Mouse (Mus musculus): ENCODE measurements around the gene Hip1r. TPM values are rescaled to one million over a fixed set of nuclear protein-coding genes. Genes with fewer than 3 reads are reported as not detected.

Hip1r gene
- polyA plus RNA-seq, 1 experiment from 2014 or later: 7.9 TPM

DNA sequence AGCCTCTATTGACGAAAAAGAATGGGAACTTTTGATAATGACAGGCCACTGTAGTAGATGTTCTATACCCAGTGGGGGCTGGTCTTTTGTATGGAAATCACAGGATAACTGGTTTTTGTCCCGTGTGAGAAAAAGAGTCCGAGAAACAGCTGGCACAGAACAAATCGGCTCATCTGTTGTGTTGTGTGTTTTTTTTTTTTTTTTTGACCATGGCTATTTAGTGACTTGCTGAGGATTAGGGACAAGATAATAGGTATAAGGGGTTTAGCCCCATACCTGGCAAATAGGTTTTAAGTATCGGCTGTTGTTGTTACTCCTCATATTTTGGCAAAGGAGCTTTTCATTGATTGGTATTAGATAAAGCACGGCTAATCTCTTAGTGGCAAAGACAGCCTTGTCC, 975 bp upstream of the Hip1r start:
- H3K27me3 ChIP-seq: peaks cover 39% of the 10 kb centered on the region
- H3K4me3 ChIP-seq (replicated peaks): no peak overlapping the region

GRCm38 (mm10) chr5:123974179-123974485, 704 bp downstream of the Hip1r start:
- no peaks in the 10 kb centered on the region for H3K9me3 ChIP-seq
- ATAC-seq (ENCODE audit: insufficient number of reproducible peaks, insufficient read depth, low FRiP score, low TSS enrichment, low read depth): no peak
- peaks cover 39% of the 10 kb centered on the region for H3K27me3 ChIP-seq
- peak overlapping the region; percentile 90 for H3K4me2 ChIP-seq
- no peak overlapping the region for H3K27ac ChIP-seq
- H3K4me3 ChIP-seq (replicated peaks): peak overlapping the region; percentile 73
- no peaks in the 10 kb centered on the region for H3K36me3 ChIP-seq
- under 1% methylated on average over 14 of the region's 14 CpGs for WGBS
- H3K9ac ChIP-seq (replicated peaks): peak overlapping the region; percentile 82
- H3K4me1 ChIP-seq (replicated peaks): peaks cover 28% of the 10 kb centered on the region

More for the DNA sequence above, 975 bp upstream of the Hip1r start:
- no peak overlapping the region for H3K27ac ChIP-seq
- H3K4me1 ChIP-seq (replicated peaks): peaks cover 23% of the 10 kb centered on the region
- 80% methylated on average over 6 of the region's 6 CpGs for WGBS
- no peak overlapping the region for H3K4me2 ChIP-seq
- no peak for ATAC-seq (ENCODE audit: insufficient number of reproducible peaks, insufficient read depth, low FRiP score, low TSS enrichment, low read depth)
- no peaks in the 10 kb centered on the region for H3K9me3 ChIP-seq
- H3K36me3 ChIP-seq: no peaks in the 10 kb centered on the region
- H3K9ac ChIP-seq (replicated peaks): no peak overlapping the region

DNA sequence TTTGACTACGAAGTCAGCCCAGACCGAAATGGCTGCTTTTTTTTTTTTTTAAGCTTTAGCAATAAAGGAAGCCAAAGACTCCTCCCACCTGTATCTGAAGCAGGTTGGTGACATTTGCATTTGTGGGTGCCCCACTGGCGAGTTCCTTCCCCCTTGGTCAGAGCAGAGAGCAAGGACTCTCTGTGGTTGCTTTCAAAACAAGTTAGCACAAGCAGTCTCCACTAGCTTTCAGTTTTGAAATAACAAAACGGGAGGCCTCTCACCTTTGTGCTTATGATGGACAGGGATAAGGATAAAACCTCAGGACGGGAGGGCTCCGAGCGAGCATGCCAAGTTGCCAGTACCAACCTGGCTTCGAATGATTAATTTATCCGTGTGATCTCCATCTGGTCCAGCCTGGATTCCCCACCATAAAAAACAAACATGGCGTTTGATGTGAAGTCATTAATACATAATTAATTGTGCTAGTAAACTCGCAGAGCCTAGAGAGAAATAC, 1.2 kb downstream of the Hip1r start:
- Histone ChIP-seq H3K4me3 (replicated peaks) (peak overlapping the region; percentile 73), H3K9me3 (no peaks in the 10 kb centered on the region), H3K4me1 (replicated peaks) (peaks cover 33% of the 10 kb centered on the region), H3K27me3 (peaks cover 39% of the 10 kb centered on the region), H3K27ac (no peak overlapping the region), H3K36me3 (no peaks in the 10 kb centered on the region), H3K9ac (replicated peaks) (no peak overlapping the region), H3K4me2 (peak overlapping the region; percentile 90)
- 25% methylated on average over 11 of the region's 11 CpGs for WGBS
- ATAC-seq (ENCODE audit: insufficient number of reproducible peaks, insufficient read depth, low FRiP score, low TSS enrichment, low read depth): no peak

- no peaks in the 10 kb centered on the region for H3K9me3 ChIP-seq
- H3K27ac ChIP-seq: no peak overlapping the region
- no peak for ATAC-seq (ENCODE audit: insufficient number of reproducible peaks, insufficient read depth, low FRiP score, low TSS enrichment, low read depth)
- peaks cover 35% of the 10 kb centered on the region for H3K27me3 ChIP-seq
- H3K36me3 ChIP-seq: no peaks in the 10 kb centered on the region
- WGBS: 70% methylated on average over 6 of the region's 6 CpGs
- no peak overlapping the region for H3K4me2 ChIP-seq
- H3K4me3 ChIP-seq (replicated peaks): no peak overlapping the region
- H3K9ac ChIP-seq (replicated peaks): no peak overlapping the region
- peaks cover 38% of the 10 kb centered on the region for H3K4me1 ChIP-seq (replicated peaks)
These were observed 2.3 kb downstream of the Hip1r start for GRCm38 (mm10) chr5:123975668-123976180.

DNA sequence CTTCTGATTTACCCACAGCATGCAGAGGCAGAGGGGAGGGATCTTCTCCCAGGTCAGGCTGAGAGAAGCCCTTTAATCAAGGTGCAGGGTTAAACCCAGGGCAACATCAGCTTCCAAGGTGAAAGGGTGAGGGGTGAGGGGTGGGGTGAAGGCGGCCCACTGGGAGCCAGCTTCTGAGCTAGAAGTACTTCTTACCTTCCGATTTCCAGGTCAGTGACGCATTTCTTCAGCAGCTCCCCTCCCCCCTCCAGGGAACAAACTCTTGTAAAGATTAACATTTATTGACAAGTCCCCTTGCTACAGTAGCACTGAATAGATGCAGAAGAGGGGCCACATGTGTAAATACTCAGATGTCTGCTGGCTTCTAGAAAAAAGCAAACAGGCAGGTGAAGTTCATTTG, 3.8 kb downstream of the Hip1r start:
- Histone ChIP-seq H3K4me3 (replicated peaks) (no peak overlapping the region), H3K27ac (no peak overlapping the region), H3K4me1 (replicated peaks) (peaks cover 40% of the 10 kb centered on the region), H3K36me3 (no peaks in the 10 kb centered on the region), H3K9ac (replicated peaks) (no peak overlapping the region), H3K27me3 (peaks cover 29% of the 10 kb centered on the region), H3K9me3 (no peaks in the 10 kb centered on the region), H3K4me2 (no peak overlapping the region)
- 23% methylated on average over 3 of the region's 3 CpGs for WGBS
- no peak for ATAC-seq (ENCODE audit: insufficient number of reproducible peaks, insufficient read depth, low FRiP score, low TSS enrichment, low read depth)

- Histone ChIP-seq H3K36me3 (no peaks in the 10 kb centered on the region), H3K27me3 (peaks cover 27% of the 10 kb centered on the region), H3K4me3 (replicated peaks) (no peak overlapping the region), H3K9ac (replicated peaks) (no peak overlapping the region), H3K4me1 (replicated peaks) (peaks cover 40% of the 10 kb centered on the region), H3K27ac (no peak overlapping the region), H3K4me2 (no peak overlapping the region), H3K9me3 (no peaks in the 10 kb centered on the region)
- 80% methylated on average over 5 of the region's 5 CpGs for WGBS
- no peak for ATAC-seq (ENCODE audit: insufficient number of reproducible peaks, insufficient read depth, low FRiP score, low TSS enrichment, low read depth)
These were observed 4.7 kb downstream of the Hip1r start for GRCm38 (mm10) chr5:123978131-123978530.

- ATAC-seq (ENCODE audit: insufficient number of reproducible peaks, insufficient read depth, low FRiP score, low TSS enrichment, low read depth): no peak
- H3K27me3 ChIP-seq: peaks cover 22% of the 10 kb centered on the region
- no peak overlapping the region for H3K4me3 ChIP-seq (replicated peaks)
- H3K4me2 ChIP-seq: no peak overlapping the region
- H3K36me3 ChIP-seq: no peaks in the 10 kb centered on the region
- H3K9ac ChIP-seq (replicated peaks): no peak overlapping the region
- H3K4me1 ChIP-seq (replicated peaks): peaks cover 35% of the 10 kb centered on the region
- 67% methylated on average over 18 of the region's 18 CpGs for WGBS
- no peak overlapping the region for H3K27ac ChIP-seq
- no peaks in the 10 kb centered on the region for H3K9me3 ChIP-seq
These were observed 6.0 kb downstream of the Hip1r start for GRCm38 (mm10) chr5:123979221-123979979.

GRCm38 (mm10) chr5:123979980-123980369, 6.5 kb downstream of the Hip1r start:
- WGBS: 55% methylated on average over 4 of the region's 4 CpGs
- Histone ChIP-seq H3K27me3 (peaks cover 17% of the 10 kb centered on the region), H3K27ac (no peak overlapping the region), H3K4me2 (no peak overlapping the region), H3K4me3 (replicated peaks) (no peak overlapping the region), H3K36me3 (no peaks in the 10 kb centered on the region), H3K9me3 (no peaks in the 10 kb centered on the region), H3K9ac (replicated peaks) (no peak overlapping the region), H3K4me1 (replicated peaks) (peaks cover 29% of the 10 kb centered on the region)
- ATAC-seq (ENCODE audit: insufficient number of reproducible peaks, insufficient read depth, low FRiP score, low TSS enrichment, low read depth): no peak

DNA sequence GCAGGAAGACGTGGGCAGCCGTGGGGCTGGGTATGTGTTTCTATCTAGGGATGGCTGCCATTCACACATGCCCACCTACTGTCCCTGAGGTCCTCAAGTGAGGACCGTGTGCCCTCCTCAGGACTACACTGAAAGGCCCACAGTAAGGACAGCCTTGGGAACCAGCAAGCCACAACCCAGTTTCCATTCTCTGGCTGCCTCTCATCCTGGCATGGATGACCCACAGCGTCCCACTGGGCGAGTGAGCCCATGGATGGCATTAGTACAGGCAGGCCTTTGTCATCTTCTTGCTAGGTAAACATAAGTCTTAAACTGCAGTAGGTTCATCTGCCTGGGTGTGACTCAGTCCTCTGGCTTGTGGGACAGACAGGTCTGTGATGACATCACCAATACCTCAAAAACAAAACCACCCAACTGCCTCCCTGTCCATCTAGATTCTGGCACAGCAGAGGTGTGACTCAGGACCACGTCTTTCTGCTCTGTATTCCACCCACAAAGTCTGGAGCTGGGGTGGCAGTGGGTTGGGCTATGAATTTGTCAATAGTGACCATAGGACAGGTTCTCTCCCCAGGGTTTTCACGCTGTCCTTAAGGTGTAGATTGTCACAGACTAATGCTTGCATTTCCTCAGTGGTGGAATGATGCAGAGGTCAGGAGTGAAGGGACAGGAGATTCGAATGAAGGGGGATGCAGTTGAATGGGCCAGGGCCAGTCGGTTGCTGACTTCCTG, 7.3 kb downstream of the Hip1r start:
- Histone ChIP-seq H3K4me1 (replicated peaks) (peaks cover 31% of the 10 kb centered on the region), H3K27me3 (peaks cover 10% of the 10 kb centered on the region), H3K27ac (no peak overlapping the region), H3K9me3 (no peaks in the 10 kb centered on the region), H3K4me2 (no peak overlapping the region), H3K9ac (replicated peaks) (no peak overlapping the region), H3K36me3 (no peaks in the 10 kb centered on the region), H3K4me3 (replicated peaks) (no peak overlapping the region)
- ATAC-seq (ENCODE audit: insufficient number of reproducible peaks, insufficient read depth, low FRiP score, low TSS enrichment, low read depth): no peak
- WGBS: 84% methylated on average over 9 of the region's 9 CpGs

DNA sequence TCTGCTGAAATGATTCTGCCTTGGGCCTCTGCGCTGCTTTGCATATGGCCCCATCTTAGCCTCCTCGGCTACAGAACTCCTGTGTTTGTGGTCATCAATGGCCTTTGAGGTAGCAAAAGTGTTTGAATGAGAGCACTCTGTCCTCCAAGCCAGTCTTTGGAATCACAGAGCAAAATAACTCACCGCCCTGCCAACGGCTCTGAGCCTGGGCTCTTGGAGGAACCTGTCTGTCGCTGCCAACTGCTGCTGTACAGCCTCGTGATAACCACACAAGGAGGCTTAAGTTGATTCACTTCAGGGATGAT, 7.8 kb downstream of the Hip1r start:
- H3K4me1 ChIP-seq (replicated peaks): peaks cover 31% of the 10 kb centered on the region
- H3K4me3 ChIP-seq (replicated peaks): no peak overlapping the region
- ATAC-seq (ENCODE audit: insufficient number of reproducible peaks, insufficient read depth, low FRiP score, low TSS enrichment, low read depth): no peak
- no peak overlapping the region for H3K27ac ChIP-seq
- H3K4me2 ChIP-seq: no peak overlapping the region
- peaks cover 5% of the 10 kb centered on the region; the same call in 1 of the 2 replicates for H3K27me3 ChIP-seq
- whole genome bisulfite sequencing: 70% methylated on average over 6 of the region's 6 CpGs
- H3K36me3 ChIP-seq: no peaks in the 10 kb centered on the region
- H3K9ac ChIP-seq (replicated peaks): no peak overlapping the region
- H3K9me3 ChIP-seq: no peaks in the 10 kb centered on the region

DNA sequence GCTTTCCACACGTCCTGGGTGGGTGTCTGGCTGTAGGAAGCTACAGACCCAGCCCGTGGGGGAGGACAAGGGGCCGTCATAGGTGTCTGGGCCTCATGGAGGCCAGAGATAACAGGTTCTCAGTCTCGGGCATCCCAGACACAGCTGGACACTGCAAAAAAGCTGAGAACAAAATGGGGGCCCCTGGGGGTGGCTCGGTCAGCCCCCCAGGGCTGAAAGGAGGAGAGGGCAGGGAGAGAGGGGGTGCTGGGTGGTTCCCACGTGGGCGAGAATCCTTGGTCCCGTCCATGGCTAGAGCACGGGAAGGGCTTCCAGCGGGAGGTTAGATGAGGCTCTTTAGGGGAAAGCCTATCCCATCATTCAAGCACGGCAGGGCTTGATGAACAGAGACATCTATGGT, 9.4 kb downstream of the Hip1r start:
- no peak overlapping the region for H3K4me2 ChIP-seq
- H3K27me3 ChIP-seq: no peaks in the 10 kb centered on the region
- ATAC-seq (ENCODE audit: insufficient number of reproducible peaks, insufficient read depth, low FRiP score, low TSS enrichment, low read depth): no peak
- no peak overlapping the region for H3K9ac ChIP-seq (replicated peaks)
- H3K36me3 ChIP-seq: no peaks in the 10 kb centered on the region
- WGBS: 81% methylated on average over 11 of the region's 11 CpGs
- H3K27ac ChIP-seq: no peak overlapping the region
- H3K4me3 ChIP-seq (replicated peaks): no peak overlapping the region
- H3K4me1 ChIP-seq (replicated peaks): peaks cover 33% of the 10 kb centered on the region
- H3K9me3 ChIP-seq: no peaks in the 10 kb centered on the region

All from limb, embryonic 12.5 days (tissue).